Mouse (Mus musculus) ovary, postnatal 14 days (tissue): Measurements from ENCODE around the gene Mapk12.

Source experiments
- DNase-seq: peaks from one replicate; pipeline ENCODE4 v3.0.0; 2022; ENCODE audit warnings: low spot score

The Mapk12 gene

DNA sequence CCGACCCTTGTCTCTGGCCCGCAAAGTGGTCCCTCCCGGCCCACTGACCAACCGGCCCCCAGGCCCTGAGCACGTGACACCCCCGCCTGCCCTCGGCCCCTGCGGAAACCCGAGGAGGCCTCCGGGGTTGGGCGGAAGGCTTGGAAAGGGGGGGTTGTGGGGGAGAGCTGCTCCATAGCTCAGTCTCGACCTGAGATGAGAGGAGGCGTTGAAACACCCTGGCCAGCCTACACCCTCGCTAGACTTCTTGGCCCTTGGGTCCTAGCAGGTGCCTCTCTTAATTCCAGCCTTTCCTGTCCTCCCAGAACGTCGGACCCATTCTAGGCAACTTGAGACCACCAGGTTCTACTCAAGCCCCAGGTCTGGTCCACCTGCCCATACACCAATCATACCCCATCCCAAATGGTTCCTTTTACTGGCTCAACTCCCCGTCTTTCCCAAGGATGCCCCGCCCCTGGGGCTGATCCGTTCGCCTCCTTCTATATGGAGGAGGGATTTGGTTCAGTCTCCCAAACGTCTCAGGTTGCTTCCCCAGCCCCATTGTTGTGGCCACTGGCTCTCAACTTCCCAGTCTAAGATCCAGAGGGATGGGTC lies at the start of gene Mapk12:
TSS of gene Mapk12 (minus strand) at position 45 of the 594 bp plus-strand sequence.
- DNase-seq, result no peak

DNA sequence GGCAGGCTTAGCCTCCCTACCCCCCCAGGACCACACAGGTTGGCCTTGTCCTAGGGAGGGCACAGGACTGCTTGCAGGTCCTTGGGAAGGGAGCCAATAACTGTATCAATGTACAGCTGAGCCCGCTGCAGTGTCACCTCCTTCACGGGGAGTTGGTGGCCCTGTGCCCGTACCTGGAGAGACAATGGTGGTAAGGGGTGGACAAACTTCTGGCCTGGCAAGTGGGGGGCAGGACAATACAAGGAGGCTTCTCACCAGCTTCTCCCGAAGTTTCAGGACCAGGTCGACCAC lies 44.4 kb upstream of the Mapk12 start:
- no peak for DNase-seq

DNA sequence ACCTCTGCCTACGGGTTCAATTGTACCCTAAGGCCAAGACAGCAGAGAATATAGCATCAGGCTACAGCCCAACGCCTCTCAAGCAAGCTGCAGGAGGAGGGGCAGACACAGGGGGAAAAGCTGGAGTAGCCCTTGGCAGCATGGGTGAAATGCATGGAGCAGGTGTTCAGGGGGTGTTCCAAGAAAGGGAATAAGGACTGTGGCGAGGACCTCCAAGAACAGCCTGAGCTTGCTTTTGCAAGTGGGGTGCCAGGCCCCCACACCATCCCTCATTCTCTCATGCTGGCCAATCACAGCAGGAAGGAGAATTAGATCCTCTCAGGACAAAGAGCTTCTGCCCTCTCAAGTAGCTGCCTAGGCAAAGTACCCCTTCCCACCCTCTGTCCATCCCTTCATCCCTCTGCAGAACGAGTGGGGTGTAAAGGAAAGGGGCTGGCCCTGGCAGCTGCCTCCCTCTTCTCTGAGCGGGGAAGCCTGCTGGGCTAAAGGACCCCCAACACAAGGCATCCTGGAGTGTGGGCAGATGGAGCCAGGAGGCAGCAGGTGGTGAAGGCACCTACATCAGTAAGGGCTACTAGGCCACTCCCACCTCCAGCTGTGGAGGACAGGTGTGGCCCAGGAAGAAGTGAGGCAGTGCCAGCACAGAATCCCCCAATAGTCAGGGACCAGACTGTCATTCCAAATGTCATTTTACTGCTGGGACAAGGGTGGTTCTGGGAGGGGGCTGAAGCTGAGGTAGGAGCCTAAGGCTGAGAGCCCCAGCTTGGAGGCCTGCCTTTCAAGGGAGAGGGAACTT lies 43.8 kb upstream of the Mapk12 start:
- no peak for DNase-seq

DNA sequence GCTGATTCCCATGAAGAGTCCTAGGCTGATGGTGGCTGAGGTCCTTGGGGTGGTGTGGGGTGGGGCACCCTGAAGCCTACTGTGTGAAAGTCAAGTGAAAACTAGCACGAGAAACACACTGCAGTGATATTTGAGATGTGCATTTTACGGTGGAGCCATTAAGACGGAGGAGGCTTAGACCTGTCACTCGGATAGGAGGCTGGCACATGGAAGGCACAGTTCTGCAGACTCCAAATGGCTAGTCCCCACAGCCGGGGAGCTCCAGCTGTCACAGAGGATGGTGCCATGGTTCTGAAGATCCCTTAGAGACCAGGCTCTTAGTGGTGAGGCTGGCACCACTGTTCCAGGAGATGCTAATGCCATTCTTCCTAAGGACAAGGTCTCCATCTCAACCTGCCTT lies 42.3 kb upstream of the Mapk12 start:
- DNase-seq, result no peak

DNA sequence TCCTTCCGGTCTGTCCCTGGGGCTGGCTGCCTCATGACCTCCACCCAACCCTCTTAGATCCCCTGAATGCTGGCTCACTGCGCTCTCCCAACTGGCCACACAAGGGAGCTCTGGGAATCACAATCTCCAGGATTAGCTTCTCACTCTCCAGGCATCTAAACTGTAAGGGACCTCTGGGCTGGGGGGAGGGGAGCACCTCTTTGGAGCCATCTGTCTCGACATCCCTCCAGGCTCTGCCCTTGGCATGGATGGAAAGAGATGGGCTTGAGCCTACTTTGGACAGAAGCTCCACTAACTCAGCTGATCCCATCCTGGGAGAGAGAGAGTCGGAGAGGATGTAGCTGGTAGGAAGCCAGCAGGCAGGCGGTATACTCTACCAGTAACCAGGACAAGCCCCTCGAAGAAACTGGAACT lies 41.8 kb upstream of the Mapk12 start:
- DNase-seq, result no peak

DNA sequence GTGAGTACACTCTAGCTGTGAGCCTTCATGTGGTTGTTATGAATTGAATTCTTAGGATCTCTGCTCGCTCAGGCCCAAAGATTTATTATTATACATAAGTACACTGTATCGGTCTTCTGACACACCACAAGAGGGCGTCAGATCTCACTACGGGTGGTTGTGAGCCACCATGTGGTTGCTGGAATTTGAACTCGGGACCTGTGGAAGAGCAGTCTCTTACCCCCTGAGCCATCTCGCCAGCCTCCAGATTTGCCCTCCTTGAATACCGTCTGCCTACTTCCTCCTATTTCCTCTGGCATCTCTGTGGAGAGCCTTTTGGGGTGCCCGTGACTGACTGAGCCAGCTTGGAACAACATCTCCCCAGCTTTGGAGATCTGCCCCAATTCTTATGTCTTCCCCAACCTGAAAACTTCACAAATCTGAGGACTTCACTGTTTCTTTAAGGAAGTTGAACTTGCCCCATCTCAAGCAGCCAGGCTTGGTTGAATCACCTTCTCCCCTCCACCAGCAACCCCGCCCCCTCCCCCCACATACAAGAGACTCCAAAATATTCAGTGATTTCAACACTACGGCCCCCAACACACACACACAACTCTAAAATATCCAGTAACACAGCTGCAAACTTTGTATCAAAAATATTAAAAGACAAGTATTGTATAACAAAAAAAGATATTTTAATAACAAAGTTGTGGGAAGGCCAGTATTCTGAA lies 41.2 kb upstream of the Mapk12 start:
- no peak for DNase-seq

DNA sequence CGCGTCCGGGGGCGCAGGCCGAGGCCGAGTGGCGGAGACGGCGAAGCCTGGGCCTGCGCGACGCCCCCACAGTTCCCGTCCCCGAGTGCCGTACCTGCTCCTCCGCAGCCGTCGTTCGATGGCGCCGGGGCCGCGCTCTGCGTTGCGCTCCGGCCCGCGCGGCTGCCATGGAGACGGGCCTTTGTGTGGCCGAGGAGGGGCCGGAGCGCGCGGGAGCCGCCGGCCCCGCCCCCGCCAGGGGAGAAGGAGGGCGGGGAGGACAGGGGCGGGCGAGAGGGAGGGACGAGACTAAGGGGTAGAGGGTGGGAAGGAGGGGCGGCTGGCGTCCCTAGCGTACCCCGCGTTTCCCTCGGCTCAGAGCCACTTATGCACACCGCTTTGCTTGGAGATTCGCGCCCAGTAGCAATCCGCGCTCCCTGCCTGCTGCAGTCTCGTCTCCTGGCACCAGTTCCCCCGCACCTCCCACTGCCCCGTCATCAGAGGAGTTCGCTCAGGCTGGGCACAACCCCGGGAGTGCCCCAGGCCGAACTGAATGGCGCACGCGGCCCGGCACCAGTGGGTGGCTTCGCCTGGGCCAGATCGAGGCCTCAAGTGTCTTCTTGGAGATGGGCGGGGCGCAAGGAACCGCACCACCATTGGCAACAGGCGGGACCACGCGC lies 40.2 kb upstream of the Mapk12 start, which contains the start of gene Plxnb2:
TSS of gene Plxnb2 (minus strand) at position 218 of the 659 bp plus-strand sequence.
- peak; percentile 68 for DNase-seq

DNA sequence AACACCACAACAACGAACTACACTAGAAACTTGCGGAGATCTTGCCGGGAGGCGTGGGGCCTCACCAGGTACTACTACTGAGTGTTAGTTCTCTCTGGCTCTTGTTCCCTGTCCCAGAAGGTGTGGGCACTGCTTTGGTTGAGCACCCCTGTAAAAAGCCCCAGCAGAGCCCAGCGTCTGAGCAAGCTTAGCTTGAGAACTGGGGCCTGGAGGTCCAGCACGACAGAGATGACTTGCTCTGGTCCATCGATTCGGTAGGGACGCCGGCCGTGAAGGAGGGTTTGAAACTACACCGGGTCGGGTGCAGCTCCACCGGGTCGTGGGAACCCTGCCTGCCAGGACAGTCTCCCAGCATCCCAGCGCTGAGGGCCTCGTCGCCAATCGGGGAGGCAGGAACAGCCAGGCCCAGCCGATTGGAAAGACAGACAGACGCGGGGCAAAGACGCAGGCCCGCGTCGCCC lies 39.6 kb upstream of the Mapk12 start:
- no peak for DNase-seq

DNA sequence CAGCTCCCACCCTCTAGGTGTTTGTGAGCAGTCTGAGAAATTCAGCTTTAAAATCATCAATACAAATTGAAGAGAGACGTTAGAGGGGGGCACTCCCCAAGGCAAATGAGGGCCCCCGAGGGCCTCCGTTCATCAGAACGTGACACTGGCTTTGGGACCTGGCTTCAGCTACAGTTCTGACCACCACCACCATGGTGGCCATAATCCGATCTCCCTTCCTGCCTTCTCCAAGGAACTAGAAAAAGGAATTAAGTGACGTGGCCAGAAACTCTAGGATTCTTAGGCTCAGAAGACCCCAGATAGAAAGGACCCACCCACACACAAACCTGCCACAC lies 39.1 kb upstream of the Mapk12 start:
- no peak for DNase-seq

DNA sequence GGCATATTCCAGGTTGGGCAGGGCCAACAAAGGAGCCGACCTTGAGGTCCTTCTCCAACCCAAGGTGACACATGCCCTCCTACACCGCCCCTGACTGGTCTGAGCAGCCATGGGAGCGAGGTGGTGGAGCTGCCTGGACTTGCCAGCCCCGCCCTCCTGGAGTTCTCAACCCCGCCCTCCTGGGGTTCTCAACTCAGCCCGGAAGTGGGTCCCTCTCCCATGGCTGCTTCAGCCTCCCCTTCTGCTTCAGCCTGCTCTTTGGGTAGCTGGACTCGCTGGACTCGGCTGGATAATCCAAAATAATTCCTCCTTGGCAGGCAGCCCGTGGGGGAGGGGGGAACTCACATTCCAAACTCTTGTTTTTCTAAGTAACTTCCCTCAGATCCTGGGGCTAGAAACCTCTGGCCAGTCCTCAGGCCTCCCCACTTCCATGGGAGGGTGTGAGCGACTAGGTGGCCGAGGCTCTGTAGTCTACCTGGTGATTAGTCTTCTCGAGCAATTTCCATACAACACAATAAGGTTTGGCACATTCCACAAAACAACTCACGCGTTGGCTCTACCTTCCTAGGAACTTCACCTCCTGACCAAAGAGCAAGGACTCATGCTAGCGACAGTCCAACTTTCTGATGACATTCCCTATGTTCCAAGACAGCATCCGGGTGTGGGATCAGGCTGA lies 38.6 kb upstream of the Mapk12 start:
- peak; percentile 65 for DNase-seq

DNA sequence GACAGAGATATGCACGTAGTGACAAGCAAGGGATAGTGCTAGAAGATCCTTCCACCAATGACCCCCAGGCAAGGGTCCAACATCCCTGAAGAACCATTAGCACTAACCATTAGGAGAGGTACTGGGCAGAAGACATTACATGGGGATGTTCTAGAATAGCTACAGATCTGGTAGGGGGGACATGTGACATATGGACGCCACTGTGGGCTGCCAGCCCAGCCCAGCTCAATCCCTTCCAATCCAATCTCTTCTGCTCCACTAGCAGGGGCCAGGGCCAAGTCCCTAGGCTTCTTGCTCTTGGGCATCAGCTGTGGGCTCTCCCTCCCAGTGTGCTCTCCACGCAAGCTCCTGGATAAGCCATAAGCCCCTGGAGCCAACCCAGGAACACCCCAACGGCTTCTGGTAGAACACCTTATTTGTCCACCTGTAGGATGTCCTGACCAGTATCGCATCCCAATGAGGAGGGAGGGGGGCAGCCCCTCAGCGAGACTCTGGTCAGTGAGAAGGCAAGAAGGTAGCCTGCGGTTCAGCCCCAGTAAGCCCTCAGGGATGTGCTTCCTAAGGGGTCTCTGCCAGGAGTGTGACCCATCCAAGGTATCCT lies 37.9 kb upstream of the Mapk12 start:
- DNase-seq, result no peak

DNA sequence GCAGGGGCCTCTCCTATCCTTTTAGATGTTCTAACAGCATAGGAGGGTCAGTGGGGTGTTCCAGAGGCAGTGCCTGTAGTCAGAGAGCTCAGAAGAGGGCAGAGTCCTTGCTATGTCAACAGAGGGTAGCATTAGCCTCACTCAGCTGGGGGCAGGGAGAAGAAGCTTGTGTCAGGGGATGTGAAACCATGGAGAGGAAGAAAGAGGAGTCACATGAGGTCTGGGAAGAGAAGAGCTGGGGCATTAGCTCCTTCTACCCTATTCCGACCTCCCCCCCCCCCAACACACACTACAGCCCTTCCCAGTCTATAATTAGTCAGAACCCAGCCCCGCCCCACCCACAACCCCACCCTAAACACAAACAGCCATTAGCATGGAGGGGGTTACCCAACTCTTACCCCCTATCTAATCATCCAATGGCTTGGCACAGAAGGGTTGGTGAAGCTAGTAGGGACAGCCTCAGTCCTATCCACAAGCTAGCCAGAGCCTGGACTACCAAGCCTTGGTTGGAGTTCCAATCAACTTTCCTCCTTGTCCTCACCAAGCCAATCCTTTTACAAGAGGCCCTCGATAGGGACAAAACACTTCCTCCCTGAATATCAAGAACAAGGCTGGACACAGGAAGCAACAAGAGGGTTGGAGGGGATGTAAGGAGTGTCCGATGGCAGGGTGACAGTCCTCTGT lies 37.2 kb upstream of the Mapk12 start:
- no peak for DNase-seq

DNA sequence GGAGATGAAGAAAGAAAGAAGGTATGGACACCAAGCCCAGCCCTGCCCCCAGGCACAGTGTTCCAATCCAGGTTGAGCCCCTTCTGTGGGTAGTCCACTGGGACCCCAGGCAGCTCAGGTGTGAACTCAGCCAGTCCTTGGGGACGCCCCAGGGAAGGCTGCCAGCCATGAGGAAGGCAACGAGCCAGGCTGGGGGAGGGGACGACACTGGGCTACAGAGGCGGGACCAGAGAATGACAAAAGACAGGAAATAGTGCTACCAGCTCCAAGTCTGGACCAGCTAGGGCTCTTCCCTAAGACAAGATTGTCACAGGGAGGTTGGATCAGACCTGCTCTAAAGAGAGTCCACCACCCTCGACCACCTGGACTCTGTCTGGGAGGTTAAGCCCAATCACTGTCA lies 36.6 kb upstream of the Mapk12 start:
- peak; percentile 84 for DNase-seq

DNA sequence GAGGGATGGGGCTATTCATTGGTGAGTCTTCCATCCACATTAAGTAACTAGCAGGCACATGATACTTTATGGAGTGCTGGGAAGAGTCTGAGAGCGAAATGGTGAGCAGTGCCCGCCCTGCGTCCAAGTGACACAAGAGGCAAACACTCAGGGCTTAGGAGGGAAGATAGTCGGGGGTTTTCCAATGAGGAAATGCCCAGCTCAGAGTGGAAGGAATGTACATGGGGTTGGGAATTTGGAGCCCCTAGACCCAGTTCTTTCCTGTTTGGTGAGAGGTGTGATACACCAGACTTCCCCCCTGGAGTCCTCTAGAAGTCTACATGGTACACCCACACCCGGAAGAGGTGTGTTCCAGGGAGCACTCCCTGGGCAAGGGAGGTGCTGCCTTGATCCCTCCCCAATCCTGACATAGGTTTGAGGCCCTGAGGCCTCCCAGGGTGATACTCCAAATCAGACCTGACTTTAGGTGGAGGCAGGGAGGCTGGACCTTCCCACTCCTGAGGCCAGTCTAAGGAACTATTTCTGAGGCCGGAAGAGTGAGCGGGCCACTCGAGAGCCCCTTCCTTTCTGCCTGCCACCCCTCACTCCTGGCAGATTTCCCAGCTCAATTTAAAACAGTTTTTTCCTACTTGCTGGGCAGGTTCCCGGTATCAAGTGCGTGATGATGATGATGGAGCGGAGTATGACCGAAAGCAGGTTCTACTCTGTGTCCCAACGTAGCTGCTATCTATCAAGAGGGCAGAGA lies 35.1 kb upstream of the Mapk12 start:
- DNase-seq, result no peak

DNA sequence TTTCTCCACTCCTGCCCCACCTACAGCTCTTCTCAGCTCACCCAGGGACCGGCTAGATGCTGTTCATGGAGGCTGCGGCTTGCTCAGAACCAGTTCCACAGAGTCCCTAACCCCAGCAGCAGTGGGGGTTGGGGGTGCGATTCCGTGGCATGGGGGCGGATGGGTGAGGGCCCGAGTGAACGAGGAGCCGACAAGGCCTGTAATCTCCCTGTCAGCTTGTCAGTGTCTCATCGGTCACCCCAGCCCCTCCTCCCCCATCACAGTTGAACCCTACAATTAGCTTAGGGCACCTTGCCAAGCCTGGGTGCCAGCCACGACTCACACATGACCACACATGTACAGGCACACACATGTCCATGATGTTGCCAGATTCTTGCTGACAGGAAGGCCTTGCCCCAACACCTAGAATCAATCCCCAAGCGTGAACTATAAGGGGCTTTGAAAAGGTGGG lies 34.4 kb upstream of the Mapk12 start:
- DNase-seq, result no peak

DNA sequence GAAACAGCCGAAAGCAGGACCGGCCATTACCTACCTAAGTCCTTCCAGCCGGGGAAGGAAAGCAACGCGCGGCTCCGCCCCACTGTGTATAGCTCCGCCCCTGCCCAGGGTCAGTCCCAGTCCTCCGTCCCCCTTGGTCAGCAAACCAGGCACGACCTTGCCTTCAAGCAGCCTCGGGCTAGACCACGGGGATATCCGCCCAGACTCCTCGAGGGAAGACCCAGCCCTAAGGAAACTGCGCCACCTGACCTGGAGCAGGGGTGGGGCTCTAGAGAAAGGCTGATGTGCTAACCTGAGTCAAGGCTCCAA lies 33.4 kb upstream of the Mapk12 start:
- DNase-seq, result no peak

DNA sequence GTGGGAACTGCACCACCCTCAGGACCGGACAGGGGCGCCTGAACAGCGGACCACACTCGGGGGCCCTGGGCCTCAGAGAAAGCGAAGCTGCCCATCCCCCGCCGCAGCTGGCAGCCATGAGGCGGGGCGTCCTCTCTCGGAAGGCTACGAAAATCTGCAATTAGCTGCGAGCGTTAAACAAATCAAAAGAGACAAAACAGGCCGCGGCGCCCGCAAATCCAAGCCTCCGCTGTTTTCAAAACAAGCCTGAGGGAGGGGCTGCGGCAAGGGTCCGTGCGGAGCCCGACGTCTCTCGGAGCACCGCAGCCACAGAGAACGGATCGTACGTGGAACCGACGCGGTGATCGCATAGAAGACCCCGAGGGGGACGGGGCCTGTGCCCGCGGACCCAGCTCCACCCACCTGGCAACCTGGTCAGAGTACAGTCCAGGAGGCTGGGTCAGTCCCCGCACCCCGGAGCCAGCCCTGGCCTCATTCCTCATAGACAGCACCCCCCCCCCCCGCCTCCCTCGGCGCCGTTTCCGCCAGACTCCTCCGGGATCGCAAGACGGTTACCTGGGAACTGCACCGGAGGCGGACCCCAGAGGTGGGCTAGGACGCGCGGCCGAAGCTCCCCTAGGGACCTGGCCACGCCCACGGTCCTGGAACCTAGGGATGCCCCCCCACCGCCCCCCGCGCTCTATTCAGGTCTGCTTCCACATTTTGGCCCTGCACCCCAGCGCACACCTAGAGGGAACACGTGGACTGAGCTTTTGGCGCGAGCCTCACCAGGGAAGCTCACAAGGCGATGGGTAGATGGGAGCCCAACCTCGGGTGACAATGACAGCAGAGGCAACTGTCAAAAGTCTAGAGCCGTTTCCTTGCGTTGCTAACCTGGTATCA lies 32.8 kb upstream of the Mapk12 start:
- no peak for DNase-seq

DNA sequence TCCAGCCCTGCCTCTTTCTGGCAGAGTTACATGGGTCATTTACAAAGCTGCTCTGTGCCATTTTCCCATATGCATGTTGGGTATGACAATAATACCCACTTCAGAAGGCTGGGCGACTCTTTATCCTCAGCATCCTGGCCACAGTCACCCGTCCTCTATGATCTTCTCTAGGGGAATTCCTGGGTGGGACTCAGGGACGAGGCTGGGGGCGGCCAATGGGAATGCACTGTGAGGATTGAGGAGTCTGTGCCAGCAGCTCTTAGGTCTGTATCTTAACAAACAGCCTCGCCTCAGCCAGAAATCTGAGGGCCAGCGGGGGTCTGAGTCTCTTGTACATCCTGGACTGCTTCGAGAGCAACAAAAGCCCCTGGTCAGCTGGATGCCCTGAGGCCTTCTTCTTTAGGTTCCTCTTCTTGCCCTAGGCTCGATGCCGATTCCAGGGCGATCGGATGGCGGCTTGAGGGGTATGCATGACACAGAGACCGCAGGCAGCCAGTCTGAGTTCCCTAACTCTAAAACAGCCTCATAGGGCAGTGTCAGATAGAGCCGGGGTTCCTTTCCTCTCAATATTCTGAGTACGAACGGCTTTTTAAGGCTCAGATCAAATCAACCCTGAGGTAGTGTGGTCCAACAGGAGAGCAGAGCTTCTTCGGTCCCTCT lies 31.9 kb upstream of the Mapk12 start:
- no peak for DNase-seq

DNA sequence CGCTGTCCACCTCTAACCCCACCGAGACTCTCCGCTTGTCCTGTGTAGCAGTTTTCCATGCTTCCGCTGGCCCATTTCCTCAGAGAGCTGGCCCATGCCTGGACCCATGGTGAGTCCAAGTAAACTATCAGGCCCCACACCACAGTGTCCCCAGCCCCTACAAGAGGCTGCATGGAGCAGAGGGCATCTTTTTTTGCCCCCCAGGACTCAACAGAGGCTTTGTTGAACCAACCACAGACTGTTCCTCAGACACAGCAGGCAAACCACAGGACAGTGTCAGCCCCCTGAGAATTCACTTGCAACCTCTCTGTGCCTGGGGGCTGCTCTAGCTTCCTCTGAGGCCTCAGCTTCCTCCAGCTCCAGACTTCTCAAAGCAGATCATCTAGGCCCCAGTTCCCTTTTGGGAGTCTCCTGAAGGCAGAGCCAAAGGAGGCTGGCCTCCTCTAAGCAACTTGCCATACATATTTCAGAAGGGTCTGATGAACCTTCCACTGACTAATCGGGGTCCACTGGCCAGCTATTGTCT lies 31.1 kb upstream of the Mapk12 start:
- DNase-seq, result no peak
